Comparison of ENCODE assay signal across 25 mouse cellular contexts in genomic region chr19:44380065-44380464, GRCm38 (mm10). TPM values are rescaled to one million over a fixed set of nuclear protein-coding genes. Genes with fewer than 3 reads are reported as not detected.
A peak's percentile ranks its signal among the peaks of the same experiment; 100 is the strongest.
DNase-seq lines count a peak whose midpoint lies in the region; ATAC-seq and TF ChIP-seq lines count a peak whose summit lies in the region.
"Had no signal": no experiment of that assay in that cellular context is flagged by ENCODE, and none has a peak within 500 bp of the region (broad histone marks: within the 10 kb centered on the region; RNA-seq: fewer than 3 reads in every experiment).

No protein-coding gene starts in this region.

- TF ChIP-seq CTCF in liver, adult 2 months (IDR thresholded peaks at IDR 0.05; ENCODE audit: low read depth, low read length), result no peak
- no peak for TF ChIP-seq CTCF in lung, postnatal 0 days (IDR thresholded peaks at IDR 0.05)
- TF ChIP-seq CTCF in spleen, adult 2 months (IDR thresholded peaks at IDR 0.05; ENCODE audit: extremely low read depth, insufficient read depth, insufficient read length, insufficient replicate concordance), result no peak

- 0 out of 2 replicates have a peak overlapping the region, but pooled peaks have one; percentile 30 for H3K27ac ChIP-seq in liver, adult 2 months (replicated peaks; ENCODE audit: insufficient read depth, low read depth, low read length)
- H3K27ac ChIP-seq in liver, embryonic 11.5 days (ENCODE audit: low read depth, low read length), result no peak overlapping the region
- no peak overlapping the region for H3K27ac ChIP-seq in lung, postnatal 0 days (ENCODE audit: low read length)
- H3K27ac ChIP-seq in spleen, adult 2 months (ENCODE audit: insufficient read depth, low read length), result peak overlapping the region; percentile 95; the same call in 1 of the 2 replicates
- H3K27ac ChIP-seq in hindbrain, embryonic 11.5 days (ENCODE audit: low read depth, low read length), result no peak overlapping the region
- H3K27ac ChIP-seq: forebrain, embryonic 10.5 days; forebrain, embryonic 13.5 days; heart, embryonic 15.5 days; hindbrain, embryonic 10.5 days; hindbrain, embryonic 14.5 days had no signal

- H3K4me3 ChIP-seq in liver, adult 2 months (ENCODE audit: insufficient read depth, low read depth, low read length), result no peak overlapping the region
- H3K4me3 ChIP-seq in liver, embryonic 11.5 days (ENCODE audit: low read depth, low read length), result no peak overlapping the region
- H3K4me3 ChIP-seq in lung, postnatal 0 days (ENCODE audit: low read depth, low read length), result no peak overlapping the region
- H3K4me3 ChIP-seq in spleen, adult 2 months (ENCODE audit: extremely low read depth, insufficient read depth, insufficient read length), result no peak overlapping the region
- H3K4me3 ChIP-seq in hindbrain, embryonic 11.5 days (ENCODE audit: low read depth, low read length), result no peak overlapping the region
- H3K4me3 ChIP-seq: forebrain, embryonic 10.5 days; forebrain, embryonic 13.5 days; heart, embryonic 12.5 days; heart, embryonic 15.5 days; hindbrain, embryonic 10.5 days had no signal

- no peaks in the 10 kb centered on the region for H3K9me3 ChIP-seq in liver, embryonic 11.5 days (ENCODE audit: control insufficient read depth, low read length)
- no peaks in the 10 kb centered on the region for H3K9me3 ChIP-seq in lung, postnatal 0 days (ENCODE audit: low read length)
- no peaks in the 10 kb centered on the region for H3K9me3 ChIP-seq in hindbrain, embryonic 11.5 days (ENCODE audit: control insufficient read depth, low read length)
- H3K9me3 ChIP-seq: forebrain, embryonic 10.5 days; forebrain, embryonic 13.5 days; heart, embryonic 12.5 days; heart, embryonic 15.5 days; hindbrain, embryonic 10.5 days had no signal

- H3K4me1 ChIP-seq in liver, adult 2 months (ENCODE audit: control insufficient read depth, insufficient read depth, low read length), result peaks cover 3% of the 10 kb centered on the region; the same call in 1 of the 2 replicates
- H3K4me1 ChIP-seq in liver, embryonic 11.5 days (replicated peaks; ENCODE audit: control insufficient read depth, insufficient read depth, low read length), result no peaks in the 10 kb centered on the region; the same call in 1 of the 2 replicates
- H3K4me1 ChIP-seq in lung, postnatal 0 days (ENCODE audit: insufficient read depth, low read depth, low read length), result no peaks in the 10 kb centered on the region; the same call in 1 of the 2 replicates
- peaks cover 33% of the 10 kb centered on the region; the same call in 1 of the 2 replicates for H3K4me1 ChIP-seq in spleen, adult 2 months (ENCODE audit: control insufficient read depth, insufficient read depth, insufficient read length)
- no peaks in the 10 kb centered on the region for H3K4me1 ChIP-seq in hindbrain, embryonic 11.5 days (replicated peaks; ENCODE audit: control insufficient read depth, insufficient read depth, low read length)
- H3K4me1 ChIP-seq: forebrain, embryonic 13.5 days had no signal

- TF ChIP-seq POLR2A in liver, adult 2 months (IDR thresholded peaks at IDR 0.05; ENCODE audit: extremely low read depth, insufficient read depth, low read length), result no peak
- no peak for TF ChIP-seq POLR2A in spleen, adult 2 months (IDR thresholded peaks at IDR 0.05; ENCODE audit: low read depth, low read length)

- peak; percentile 57 for TF ChIP-seq EP300 in lung, postnatal 0 days (IDR thresholded peaks at IDR 0.05)

- ATAC-seq in liver, embryonic 11.5 days (replicated peaks; ENCODE audit: low FRiP score), result no peak
- peak; percentile 70 for ATAC-seq in lung, postnatal 0 days
- no peak for ATAC-seq in hindbrain, embryonic 11.5 days (ENCODE audit: low FRiP score)
- ATAC-seq: forebrain, embryonic 13.5 days; forebrain, embryonic 16.5 days; Patski had no signal

- H3K27me3 ChIP-seq in liver, adult 2 months (ENCODE audit: control insufficient read depth, insufficient read depth, low read length), result no peaks in the 10 kb centered on the region
- 0 out of 2 replicates have a peak, but pooled peaks cover 2% of the 10 kb centered on the region for H3K27me3 ChIP-seq in liver, embryonic 11.5 days (replicated peaks; ENCODE audit: control insufficient read depth, insufficient read depth, low read length)
- H3K27me3 ChIP-seq in lung, postnatal 0 days (replicated peaks; ENCODE audit: insufficient read depth, low read length), result no peaks in the 10 kb centered on the region
- no peaks in the 10 kb centered on the region for H3K27me3 ChIP-seq in spleen, adult 2 months (ENCODE audit: control insufficient read depth, insufficient read depth, low read length)
- H3K27me3 ChIP-seq in hindbrain, embryonic 11.5 days (ENCODE audit: control insufficient read depth, insufficient read depth, low read length), result no peaks in the 10 kb centered on the region
- H3K27me3 ChIP-seq: forebrain, embryonic 13.5 days; heart, embryonic 12.5 days; heart, embryonic 15.5 days had no signal

- H3K79me2 ChIP-seq in liver, adult 2 months (ENCODE audit: control insufficient read depth, insufficient read depth, low read length), result no peaks in the 10 kb centered on the region

- no peaks in the 10 kb centered on the region for H3K36me3 ChIP-seq in liver, adult 2 months (ENCODE audit: control insufficient read depth, insufficient read depth, low read length)
- no peaks in the 10 kb centered on the region for H3K36me3 ChIP-seq in liver, embryonic 11.5 days (ENCODE audit: control insufficient read depth, insufficient read depth, low read length)
- no peaks in the 10 kb centered on the region for H3K36me3 ChIP-seq in lung, postnatal 0 days (ENCODE audit: insufficient read depth, low read length)
- no peaks in the 10 kb centered on the region for H3K36me3 ChIP-seq in spleen, adult 2 months (ENCODE audit: control insufficient read depth, insufficient read depth, low read length)
- H3K36me3 ChIP-seq in hindbrain, embryonic 11.5 days (ENCODE audit: control insufficient read depth, insufficient read depth, low read length), result no peaks in the 10 kb centered on the region
- H3K36me3 ChIP-seq: forebrain, embryonic 10.5 days; heart, embryonic 12.5 days; heart, embryonic 15.5 days; hindbrain, embryonic 10.5 days had no signal

- H3K9ac ChIP-seq in liver, adult 2 months (ENCODE audit: low read depth, low read length), result no peak overlapping the region
- H3K9ac ChIP-seq in liver, embryonic 11.5 days (ENCODE audit: low read depth, low read length), result no peak overlapping the region
- no peak overlapping the region for H3K9ac ChIP-seq in lung, postnatal 0 days (replicated peaks; ENCODE audit: low read depth)
- no peak overlapping the region for H3K9ac ChIP-seq in hindbrain, embryonic 11.5 days (ENCODE audit: low read depth, low read length)
- H3K9ac ChIP-seq: forebrain, embryonic 13.5 days; heart, embryonic 12.5 days; heart, embryonic 15.5 days; hindbrain, embryonic 14.5 days had no signal

- no peak overlapping the region for H3K4me2 ChIP-seq in liver, embryonic 11.5 days
- no peak overlapping the region for H3K4me2 ChIP-seq in lung, postnatal 0 days (replicated peaks; ENCODE audit: low read depth, low read length)
- no peak overlapping the region for H3K4me2 ChIP-seq in hindbrain, embryonic 11.5 days (replicated peaks; ENCODE audit: low read depth, low read length)
- H3K4me2 ChIP-seq: forebrain, embryonic 13.5 days; heart, embryonic 12.5 days; heart, embryonic 15.5 days; hindbrain, embryonic 14.5 days had no signal

- WGBS in liver, adult 2 months, result 22% methylated on average over 4 of the region's 4 CpGs
- 79% methylated on average over 4 of the region's 4 CpGs for WGBS in liver, embryonic 11.5 days
- WGBS in lung, postnatal 0 days, result 46% methylated on average over 4 of the region's 4 CpGs
- WGBS in spleen, adult 2 months, result 91% methylated on average over 4 of the region's 4 CpGs
- WGBS in hindbrain, embryonic 11.5 days, result 88% methylated on average over 4 of the region's 4 CpGs

- DNase-seq in liver, adult 2 months (ENCODE audit: extremely low read depth, low read depth, low spot score), result peak; percentile 98
- no peak for DNase-seq in liver, embryonic 11.5 days (ENCODE audit: low spot score)
- DNase-seq in lung, postnatal 0 days (ENCODE audit: low spot score), result peak; percentile 64
- no peak for DNase-seq in lung, postnatal 10 days
- no peak for DNase-seq in spleen, adult 2 months (ENCODE audit: low read depth in 1 of 2, low spot score in 2 of 2)
- no peak for DNase-seq in spleen, postnatal 36 days (ENCODE audit: low spot score in 2 of 2)
- no peak for DNase-seq in hindbrain, embryonic 11.5 days (ENCODE audit: low spot score)
- DNase-seq: adrenal gland, postnatal 10 days; adrenal gland, postnatal 36 days; cerebellum, adult 18-20 months; cerebellum, adult 9-10 months; cerebellum, postnatal 14 days; gastrocnemius, postnatal 10 days; heart, adult 11 months; heart, postnatal 10 days; heart, postnatal 36 days had no signal

RNA-seq across cellular contexts. Expression of gene Scd1, which starts 27.6 kb away (rescaled TPM):
- total RNA-seq in liver, adult 2 months (2014; rRNA removed), result 1,338 and 2,774 TPM in 2 replicates
- 5,589 and 8,115 TPM in 2 replicates for polyA plus RNA-seq in liver, adult 2 months (2012; rRNA removed)
- 11.0 and 12.0 TPM in 2 replicates for polyA plus RNA-seq in liver, embryonic 11.5 days (2014; fragmentation: Nextera tagmentation; extraction: Ambion mirVana)
- 41.6 and 93.7 TPM in 2 replicates for polyA plus RNA-seq in lung, postnatal 0 days (2015; fragmentation: Nextera tagmentation; extraction: Ambion mirVana)
- polyA plus RNA-seq in spleen, adult 2 months (2012; rRNA removed), result 251 and 307 TPM in 2 replicates
- polyA plus RNA-seq in hindbrain, embryonic 11.5 days (2014; fragmentation: Nextera tagmentation; extraction: Ambion mirVana), result 11.2 and 11.8 TPM in 2 replicates

RNA-seq across cellular contexts. Expression of gene Scd4, which starts 47.2 kb away (rescaled TPM):
- total RNA-seq in liver, adult 2 months (2014; rRNA removed), result 0.09 TPM in 1 of 2 replicates, not detected in the other
- polyA plus RNA-seq in liver, adult 2 months (2012; rRNA removed), result 0.07 TPM in 1 of 2 replicates, not detected in the other
- polyA plus RNA-seq in liver, embryonic 11.5 days (2014; fragmentation: Nextera tagmentation; extraction: Ambion mirVana), result 0.06 and 0.16 TPM in 2 replicates
- polyA plus RNA-seq in lung, postnatal 0 days (2015; fragmentation: Nextera tagmentation; extraction: Ambion mirVana), result 0.53 and 0.60 TPM in 2 replicates
- polyA plus RNA-seq in spleen, adult 2 months (2012; rRNA removed), result 0.20 TPM in 2 replicates
- polyA plus RNA-seq in hindbrain, embryonic 11.5 days (2014; fragmentation: Nextera tagmentation; extraction: Ambion mirVana), result 0.06 TPM in 1 of 2 replicates, not detected in the other
- polyA plus RNA-seq: embryonic facial prominence, embryonic 11.5 days; hindbrain, embryonic 10.5 days had no signal

Comparison
In these comparisons a context has a peak if more than half of its experiments do, and no peak if none do; other contexts are left out.
1. DNase-seq: peak in liver, adult 2 months (single experiment) and lung, postnatal 0 days (single experiment); none in liver, embryonic 11.5 days (single experiment), lung, postnatal 10 days (single experiment), spleen, adult 2 months (0 of 2), spleen, postnatal 36 days (0 of 2) and hindbrain, embryonic 11.5 days (single experiment).
2. H3K27ac ChIP-seq: peak in liver, adult 2 months (single experiment) and spleen, adult 2 months (single experiment); none in liver, embryonic 11.5 days (single experiment), lung, postnatal 0 days (single experiment) and hindbrain, embryonic 11.5 days (single experiment).
3. RNA of gene Scd1, which starts 27.6 kb away (polyA plus RNA-seq): 5,589 to 8,115 TPM in liver, adult 2 months; 251 to 307 TPM in spleen, adult 2 months, 41.6 to 93.7 TPM in lung, postnatal 0 days, 11.0 to 12.0 TPM in liver, embryonic 11.5 days and 11.2 to 11.8 TPM in hindbrain, embryonic 11.5 days; every median in the first group is over 10 times any median in the second.